Mouse (Mus musculus): ENCODE measurements around the gene Tln2. TPM values are rescaled to one million over a fixed set of nuclear protein-coding genes. Genes with fewer than 3 reads are reported as not detected.

The Tln2 gene
- total RNA-seq, 1 experiment, result 20.2 TPM

DNA sequence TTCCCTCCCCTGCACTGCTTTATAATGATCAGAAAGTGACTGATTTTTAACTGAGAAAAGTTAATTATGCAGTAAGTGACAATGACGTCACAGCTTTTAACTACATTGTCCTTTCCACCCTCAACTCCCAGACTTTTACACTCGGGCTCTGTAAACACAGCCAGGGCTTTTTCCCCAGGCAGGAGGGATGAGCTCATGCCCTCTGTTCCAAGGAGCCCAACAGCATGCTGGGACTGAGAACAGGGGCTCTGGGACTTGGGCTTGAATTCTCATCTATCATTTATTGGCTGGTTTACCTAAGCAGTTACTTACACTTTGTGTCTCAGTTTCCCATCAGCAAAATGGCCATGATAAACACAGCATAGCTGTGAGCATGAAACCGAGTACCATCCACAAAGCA, 259.2 kb downstream of the Tln2 start:
- Histone ChIP-seq H3K4me1 (ENCODE audit: control insufficient read depth in 2 of 2, insufficient read depth in 2 of 2, low read length in 2 of 2, poor library complexity in 1 of 2) (no peaks in the 10 kb centered on the region), H3K9ac (ENCODE audit: insufficient read depth, low read depth, low read length, poor library complexity, severe bottlenecking) (no peak overlapping the region), H3K36me3 (ENCODE audit: control insufficient read depth, insufficient read depth, low read length, poor library complexity, severe bottlenecking) (peaks cover 7% of the 10 kb centered on the region), H3K4me3 (ENCODE audit: insufficient read depth in 1 of 2, low read depth in 1 of 2, low read length in 2 of 2, poor library complexity in 1 of 2, severe bottlenecking in 1 of 2) (no peak overlapping the region), H3K9me3 (ENCODE audit: control insufficient read depth, insufficient read depth, low read depth, low read length) (no peaks in the 10 kb centered on the region), H3K27ac (ENCODE audit: insufficient read depth, low read depth, low read length, poor library complexity, severe bottlenecking) (no peak overlapping the region)
- in situ Hi-C loops (cut with MboI; ENCODE audit: low sequenced_read_pairs in 2 of 2, unreplicated experiment in 2 of 2), result no loop called here
- no peak for TF ChIP-seq HCFC1 (IDR thresholded peaks at IDR 0.05; ENCODE audit: borderline replicate concordance, insufficient read depth, low read length)
- no peak for TF ChIP-seq CHD2 (IDR thresholded peaks at IDR 0.05; ENCODE audit: low read depth, low read length)
- TF ChIP-seq MAFK (IDR thresholded peaks at IDR 0.05; ENCODE audit: insufficient read depth, low read depth, low read length), result no peak
- TF ChIP-seq ZC3H11A (IDR thresholded peaks at IDR 0.05; ENCODE audit: borderline replicate concordance, low read depth, low read length), result no peak
- no peak for TF ChIP-seq ZNF384 (IDR thresholded peaks at IDR 0.05; ENCODE audit: low read depth, low read length)
- no peak for DNase-seq (ENCODE audit: low read depth, low spot score)

DNA sequence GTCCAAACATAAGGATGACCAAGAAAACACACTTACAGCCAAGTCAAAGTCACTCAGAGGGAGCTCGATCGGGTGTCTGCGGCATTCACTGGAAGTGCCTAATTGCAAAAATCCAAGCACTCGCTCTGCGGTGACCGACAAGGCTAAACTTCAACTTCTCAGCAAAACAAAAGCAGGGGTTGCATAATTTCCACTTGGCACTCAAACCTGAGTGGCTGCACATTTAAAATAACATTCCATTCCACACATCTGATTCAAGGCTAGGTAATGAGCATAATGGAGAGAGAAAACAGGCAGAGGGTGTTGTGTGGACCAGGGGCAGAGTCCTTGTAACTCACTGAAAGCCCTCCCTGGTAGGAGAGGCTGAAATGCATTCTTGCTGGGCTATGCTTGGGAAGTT, 260.3 kb downstream of the Tln2 start:
- in situ Hi-C loops (cut with MboI; ENCODE audit: low sequenced_read_pairs in 2 of 2, unreplicated experiment in 2 of 2), result no loop called here
- no peak overlapping the region for H3K27ac ChIP-seq (ENCODE audit: insufficient read depth, low read depth, low read length, poor library complexity, severe bottlenecking)

DNA sequence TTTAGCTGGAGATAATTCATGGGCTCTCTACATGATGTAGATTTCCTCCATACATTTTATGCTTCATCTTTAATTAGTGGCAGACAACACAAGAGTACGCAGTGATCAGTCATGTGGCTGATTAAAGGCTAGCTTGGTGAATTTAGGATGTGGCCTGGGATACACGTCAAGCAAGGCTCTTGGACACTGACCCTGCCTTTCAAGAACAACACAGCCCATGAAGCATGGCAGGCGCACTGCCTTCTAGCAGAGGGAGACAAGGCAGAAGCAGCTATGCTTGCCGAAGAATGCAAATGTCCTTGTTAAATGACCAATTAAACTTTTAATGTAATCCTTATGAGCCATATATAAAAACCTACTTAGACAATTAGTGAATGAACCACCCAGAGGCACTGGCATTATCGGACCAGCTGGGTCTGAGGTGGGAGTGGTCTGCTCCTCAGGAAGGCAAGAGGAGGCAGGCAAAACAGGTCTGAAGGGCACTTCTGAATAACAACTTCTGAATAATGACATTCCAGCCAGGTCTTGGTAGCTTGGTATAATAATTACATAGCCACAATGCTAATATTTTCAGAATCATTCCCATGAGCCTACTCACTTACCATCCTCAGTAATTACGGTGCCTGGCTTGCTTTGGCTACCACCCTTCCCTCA, 262.1 kb downstream of the Tln2 start:
- Histone ChIP-seq H3K9ac (ENCODE audit: insufficient read depth, low read depth, low read length, poor library complexity, severe bottlenecking) (no peak overlapping the region), H3K9me3 (ENCODE audit: control insufficient read depth, insufficient read depth, low read depth, low read length) (no peaks in the 10 kb centered on the region), H3K27ac (ENCODE audit: insufficient read depth, low read depth, low read length, poor library complexity, severe bottlenecking) (no peak overlapping the region), H3K36me3 (ENCODE audit: control insufficient read depth, insufficient read depth, low read length, poor library complexity, severe bottlenecking) (peaks cover 6% of the 10 kb centered on the region; the same call in 1 of the 2 replicates), H3K4me1 (ENCODE audit: control insufficient read depth in 2 of 2, insufficient read depth in 2 of 2, low read length in 2 of 2, poor library complexity in 1 of 2) (no peaks in the 10 kb centered on the region), H3K4me3 (ENCODE audit: insufficient read depth in 1 of 2, low read depth in 1 of 2, low read length in 2 of 2, poor library complexity in 1 of 2, severe bottlenecking in 1 of 2) (no peak overlapping the region)
- in situ Hi-C loops (cut with MboI; ENCODE audit: low sequenced_read_pairs in 2 of 2, unreplicated experiment in 2 of 2), result no loop called here
- DNase-seq (ENCODE audit: low read depth, low spot score), result no peak
- no peak for TF ChIP-seq CHD2 (IDR thresholded peaks at IDR 0.05; ENCODE audit: low read depth, low read length)
- TF ChIP-seq MAFK (IDR thresholded peaks at IDR 0.05; ENCODE audit: insufficient read depth, low read depth, low read length), result no peak
- no peak for TF ChIP-seq HCFC1 (IDR thresholded peaks at IDR 0.05; ENCODE audit: borderline replicate concordance, insufficient read depth, low read length)
- TF ChIP-seq ZNF384 (IDR thresholded peaks at IDR 0.05; ENCODE audit: low read depth, low read length), result no peak
- TF ChIP-seq ZC3H11A (IDR thresholded peaks at IDR 0.05; ENCODE audit: borderline replicate concordance, low read depth, low read length), result no peak

More for the DNA sequence above, 260.3 kb downstream of the Tln2 start:
- TF ChIP-seq HCFC1 (IDR thresholded peaks at IDR 0.05; ENCODE audit: borderline replicate concordance, insufficient read depth, low read length) (no peak), CHD2 (IDR thresholded peaks at IDR 0.05; ENCODE audit: low read depth, low read length) (no peak), ZC3H11A (IDR thresholded peaks at IDR 0.05; ENCODE audit: borderline replicate concordance, low read depth, low read length) (no peak), ZNF384 (IDR thresholded peaks at IDR 0.05; ENCODE audit: low read depth, low read length) (no peak), MAFK (IDR thresholded peaks at IDR 0.05; ENCODE audit: insufficient read depth, low read depth, low read length) (no peak)
- H3K9ac ChIP-seq (ENCODE audit: insufficient read depth, low read depth, low read length, poor library complexity, severe bottlenecking), result no peak overlapping the region
- H3K9me3 ChIP-seq (ENCODE audit: control insufficient read depth, insufficient read depth, low read depth, low read length), result no peaks in the 10 kb centered on the region
- no peak overlapping the region for H3K4me3 ChIP-seq (ENCODE audit: insufficient read depth in 1 of 2, low read depth in 1 of 2, low read length in 2 of 2, poor library complexity in 1 of 2, severe bottlenecking in 1 of 2)
- DNase-seq (ENCODE audit: low read depth, low spot score), result no peak
- H3K36me3 ChIP-seq (ENCODE audit: control insufficient read depth, insufficient read depth, low read length, poor library complexity, severe bottlenecking), result peaks cover 4% of the 10 kb centered on the region; the same call in 1 of the 2 replicates
- H3K4me1 ChIP-seq (ENCODE audit: control insufficient read depth in 2 of 2, insufficient read depth in 2 of 2, low read length in 2 of 2, poor library complexity in 1 of 2), result no peaks in the 10 kb centered on the region

DNA sequence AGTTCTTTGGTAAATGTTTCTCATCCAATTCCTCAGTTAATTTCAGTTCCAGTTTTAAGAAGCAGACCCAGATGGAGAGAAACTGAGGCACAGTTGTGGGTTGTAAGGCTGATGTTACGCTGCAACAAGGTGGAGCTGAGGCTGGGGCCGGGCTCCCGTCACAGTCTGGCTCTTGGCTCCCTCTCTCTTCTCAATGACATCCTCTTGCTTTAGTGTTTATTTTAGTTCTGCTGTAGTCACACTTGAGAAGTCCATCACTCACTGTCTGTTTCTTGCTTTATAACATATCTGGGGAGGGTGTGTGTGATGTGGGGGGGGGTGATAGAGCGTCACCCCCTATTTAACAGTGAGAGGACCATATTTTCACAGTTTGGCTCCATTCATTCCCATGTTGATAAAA, 272.0 kb downstream of the Tln2 start:
- Histone ChIP-seq H3K4me1 (ENCODE audit: control insufficient read depth in 2 of 2, insufficient read depth in 2 of 2, low read length in 2 of 2, poor library complexity in 1 of 2) (no peaks in the 10 kb centered on the region), H3K4me3 (ENCODE audit: insufficient read depth in 1 of 2, low read depth in 1 of 2, low read length in 2 of 2, poor library complexity in 1 of 2, severe bottlenecking in 1 of 2) (no peak overlapping the region), H3K9ac (ENCODE audit: insufficient read depth, low read depth, low read length, poor library complexity, severe bottlenecking) (no peak overlapping the region), H3K27ac (ENCODE audit: insufficient read depth, low read depth, low read length, poor library complexity, severe bottlenecking) (no peak overlapping the region), H3K36me3 (ENCODE audit: control insufficient read depth, insufficient read depth, low read length, poor library complexity, severe bottlenecking) (peaks cover 5% of the 10 kb centered on the region; the same call in 1 of the 2 replicates), H3K9me3 (ENCODE audit: control insufficient read depth, insufficient read depth, low read depth, low read length) (no peaks in the 10 kb centered on the region)
- no peak for TF ChIP-seq CHD2 (IDR thresholded peaks at IDR 0.05; ENCODE audit: low read depth, low read length)
- TF ChIP-seq HCFC1 (IDR thresholded peaks at IDR 0.05; ENCODE audit: borderline replicate concordance, insufficient read depth, low read length), result no peak
- no peak for TF ChIP-seq ZC3H11A (IDR thresholded peaks at IDR 0.05; ENCODE audit: borderline replicate concordance, low read depth, low read length)
- no peak for TF ChIP-seq ZNF384 (IDR thresholded peaks at IDR 0.05; ENCODE audit: low read depth, low read length)
- TF ChIP-seq MAFK (IDR thresholded peaks at IDR 0.05; ENCODE audit: insufficient read depth, low read depth, low read length), result no peak
- no peak for DNase-seq (ENCODE audit: low read depth, low spot score)
- in situ Hi-C loops (cut with MboI; ENCODE audit: low sequenced_read_pairs in 2 of 2, unreplicated experiment in 2 of 2), result no loop called here

Measured in ES-E14 (cell line).